Mouse (Mus musculus) lung, postnatal 14 days (tissue): ENCODE results near the gene Stard5.

Experiments used
- DNase-seq: peaks from one replicate; pipeline ENCODE4 v3.0.0; 2021

Stard5 gene

DNA sequence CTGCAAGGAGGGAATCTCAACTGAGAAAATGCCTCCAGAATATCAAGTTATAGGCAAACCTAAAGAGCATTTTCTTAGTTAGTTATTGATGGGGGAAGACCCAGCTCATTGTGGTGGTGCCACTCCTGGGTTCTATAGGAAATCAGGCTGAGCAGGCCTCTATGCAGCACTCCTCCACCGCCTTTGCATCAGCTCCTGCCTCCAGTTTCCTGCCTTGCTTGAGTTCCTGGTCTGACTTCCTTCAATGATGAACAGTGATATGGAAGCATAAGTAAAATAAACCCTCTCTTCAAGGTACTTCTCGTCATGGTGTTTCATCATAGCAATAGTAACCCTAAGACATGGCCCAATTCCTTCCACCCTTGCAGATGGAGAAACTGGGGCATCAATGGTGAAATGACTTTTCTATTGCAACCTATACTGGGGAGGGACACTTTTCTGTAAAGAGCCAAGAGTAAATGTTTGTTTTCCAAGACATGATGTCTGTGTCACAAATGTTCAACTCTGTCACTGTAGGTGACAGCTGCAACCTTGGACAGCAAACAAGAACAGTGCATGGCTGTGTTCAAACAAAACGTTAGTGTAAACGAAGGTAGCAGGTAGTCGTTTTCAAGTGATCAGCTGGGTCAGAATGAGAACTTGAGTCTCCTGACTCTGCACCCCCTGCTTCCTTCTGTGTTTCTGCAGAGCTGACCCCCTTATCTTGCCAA is 36.3 kb downstream of the Stard5 start:
- no peak for DNase-seq

DNA sequence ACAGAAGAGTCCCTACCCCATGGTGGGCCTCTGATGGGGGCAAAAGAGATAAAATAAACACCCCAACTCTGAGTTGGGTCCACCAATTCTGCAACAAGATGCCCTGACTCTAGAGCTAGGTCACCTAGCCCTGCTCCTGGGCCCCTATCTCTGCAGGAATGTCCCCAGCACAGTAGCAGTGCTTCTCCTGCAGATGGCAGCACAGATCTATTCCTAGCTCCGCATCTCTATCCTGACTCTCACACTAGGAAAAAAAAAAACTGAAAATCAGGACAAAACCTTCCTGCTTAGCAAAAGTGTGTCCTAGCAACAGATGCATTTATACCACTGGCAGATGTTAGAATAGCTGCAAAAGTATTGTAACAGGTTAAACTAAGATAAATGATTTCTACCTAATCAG is 37.0 kb downstream of the Stard5 start:
- peak; percentile 69 for DNase-seq

DNA sequence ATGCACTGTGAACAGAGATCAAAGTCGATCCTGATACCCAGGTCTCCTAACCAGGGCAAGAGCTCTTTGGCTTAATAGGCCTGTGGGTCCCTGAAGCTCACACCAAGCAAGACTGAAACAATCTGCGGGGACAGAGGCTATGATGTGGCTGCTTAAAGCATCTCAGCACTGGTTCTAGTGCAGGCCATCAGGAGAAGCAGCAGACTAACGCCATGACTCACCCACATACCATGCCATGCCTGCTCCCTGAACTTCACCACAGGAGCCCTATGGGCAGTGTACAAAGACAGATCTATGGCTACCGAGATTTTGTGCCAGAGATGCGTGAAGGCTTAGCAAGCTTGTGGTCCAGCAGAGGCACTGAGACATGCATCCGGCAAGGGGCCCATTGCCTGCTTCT is 39.8 kb downstream of the Stard5 start:
- DNase-seq, result no peak

DNA sequence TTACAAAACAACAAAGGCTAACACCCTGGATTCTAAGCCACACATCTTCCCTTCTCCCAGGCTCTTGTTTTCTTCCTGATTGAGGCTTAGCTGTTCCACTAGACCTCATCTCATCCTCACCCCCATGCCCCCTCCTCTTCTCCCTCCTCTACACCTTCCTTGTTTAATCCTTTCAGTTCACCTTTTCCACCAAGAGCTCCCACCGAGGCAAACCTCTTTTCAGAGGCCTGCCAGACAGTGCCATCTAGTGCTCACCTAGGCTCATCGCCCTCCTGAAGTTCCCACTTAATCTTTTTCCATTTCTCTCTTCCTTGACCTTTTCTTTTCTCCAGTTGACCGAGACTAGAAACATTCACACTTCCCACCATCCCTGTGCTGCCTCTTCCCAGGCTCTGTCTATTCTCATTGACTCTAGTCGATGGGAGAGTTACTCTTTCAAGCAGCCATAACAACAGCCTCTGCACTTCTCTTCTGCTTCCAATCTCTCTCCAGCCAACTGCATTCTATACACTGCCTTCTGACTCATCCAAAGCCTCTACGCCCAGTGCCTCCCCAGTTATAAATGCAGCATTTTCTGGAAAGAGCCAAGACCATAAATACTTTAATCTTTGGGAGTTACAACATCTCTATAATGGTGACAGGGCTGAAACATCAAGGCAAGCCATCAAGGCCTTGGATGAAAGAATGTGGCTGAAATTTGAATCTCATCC is 43.9 kb downstream of the Stard5 start:
- peak; percentile 49 for DNase-seq

DNA sequence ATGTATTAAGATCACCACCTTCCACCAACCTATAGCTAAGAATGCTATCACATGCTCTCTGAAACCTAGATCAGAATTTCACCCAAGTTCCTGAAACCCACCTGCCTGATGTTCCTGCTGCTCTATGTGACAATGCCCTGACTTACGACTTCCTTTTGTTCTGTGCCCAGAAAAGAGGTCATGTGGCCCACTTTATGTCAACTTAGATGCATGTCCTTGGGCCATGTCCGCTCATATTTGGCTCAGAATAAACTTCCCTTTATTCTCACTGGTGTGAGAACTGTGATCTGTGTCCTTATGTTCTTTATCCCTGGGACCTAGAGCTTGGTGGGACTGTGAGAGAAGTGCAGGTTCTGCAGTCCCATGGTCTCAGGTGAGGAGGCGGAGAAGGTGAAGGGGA is 45.5 kb downstream of the Stard5 start:
- no peak for DNase-seq

DNA sequence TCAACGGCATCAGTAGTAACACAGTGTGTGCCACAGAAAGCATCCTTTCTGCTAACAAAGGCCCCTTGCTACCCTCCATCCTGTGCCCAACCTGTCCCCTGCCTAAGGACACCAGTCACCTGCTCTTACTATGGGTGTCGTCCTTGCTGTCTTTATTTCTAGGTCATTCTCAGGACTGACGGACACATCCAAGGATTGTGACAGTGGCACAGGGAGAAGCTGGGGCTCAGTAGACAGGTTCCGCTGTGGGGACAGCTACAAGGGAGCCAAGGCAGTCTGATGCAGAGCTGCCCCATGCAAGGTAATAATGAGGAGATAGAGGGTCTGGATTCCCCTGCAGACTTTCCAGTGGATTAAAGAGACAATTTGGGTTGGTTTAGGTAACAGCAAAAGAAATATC is 46.7 kb downstream of the Stard5 start:
- no peak for DNase-seq

DNA sequence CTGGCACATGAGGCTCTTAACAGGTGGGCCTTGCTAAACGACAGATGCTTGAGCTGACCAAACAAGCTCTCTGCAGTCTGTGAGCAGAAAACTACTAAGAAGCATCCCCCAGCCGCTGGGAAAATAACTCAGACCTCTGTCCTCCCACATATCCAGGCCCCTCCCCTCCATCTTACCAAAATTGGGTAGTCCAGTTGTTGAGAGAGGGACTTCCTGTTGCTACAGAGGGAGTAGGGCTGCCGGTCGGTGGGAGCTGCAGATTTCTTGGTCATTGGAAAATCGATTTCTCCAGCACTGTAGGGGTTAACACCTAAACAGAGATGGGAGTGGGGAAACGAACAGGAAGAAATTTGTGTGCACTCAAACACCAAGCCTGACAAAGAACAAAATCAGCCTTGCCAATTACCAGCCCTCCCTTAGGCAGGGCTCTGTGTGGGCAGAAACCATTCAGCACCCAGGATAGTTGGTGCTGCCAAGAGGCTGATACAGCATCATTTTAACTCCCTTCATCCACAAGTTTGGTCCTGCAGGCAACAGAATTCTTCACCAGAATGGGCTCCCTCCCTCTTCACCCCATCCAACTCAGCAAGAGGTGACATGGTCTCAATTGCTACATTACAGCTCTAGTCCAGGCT is 51.0 kb downstream of the Stard5 start:
- DNase-seq, result no peak

DNA sequence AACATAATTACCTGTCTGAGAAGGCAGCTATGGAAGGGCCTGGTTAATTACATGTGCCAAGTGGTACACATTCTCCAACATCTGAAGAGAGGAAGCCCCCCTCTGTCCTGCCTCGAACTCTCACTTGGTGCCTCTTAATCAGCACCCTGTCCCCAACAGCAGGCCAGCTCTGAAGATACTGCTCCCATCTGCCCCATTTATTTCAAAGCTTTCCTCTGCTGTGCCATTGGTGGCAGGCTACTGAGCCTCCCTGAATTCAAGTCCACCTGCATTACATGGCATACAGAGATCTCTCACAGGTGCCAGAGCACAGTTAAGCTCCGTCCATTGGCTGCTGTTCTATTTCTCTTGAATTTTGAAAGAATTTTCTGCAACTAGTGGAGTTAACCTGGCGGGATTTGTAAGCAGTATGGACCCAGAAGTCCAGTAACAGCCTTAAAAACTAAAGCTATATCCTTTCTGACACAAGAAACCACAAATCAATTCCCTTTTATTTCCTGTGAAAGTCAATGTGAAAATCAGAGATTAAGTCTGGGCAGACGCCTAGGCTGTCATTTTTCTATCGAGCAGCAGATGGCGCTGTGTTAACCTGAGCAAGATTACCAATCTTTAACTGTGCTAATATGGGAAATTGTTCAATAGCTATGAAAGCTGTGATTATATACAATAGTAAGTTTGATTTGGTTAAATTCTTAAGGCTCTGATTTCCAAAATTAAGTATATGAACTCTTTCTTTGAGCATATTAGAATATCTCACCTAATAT is 63.9 kb downstream of the Stard5 start:
- peak; percentile 44 for DNase-seq

DNA sequence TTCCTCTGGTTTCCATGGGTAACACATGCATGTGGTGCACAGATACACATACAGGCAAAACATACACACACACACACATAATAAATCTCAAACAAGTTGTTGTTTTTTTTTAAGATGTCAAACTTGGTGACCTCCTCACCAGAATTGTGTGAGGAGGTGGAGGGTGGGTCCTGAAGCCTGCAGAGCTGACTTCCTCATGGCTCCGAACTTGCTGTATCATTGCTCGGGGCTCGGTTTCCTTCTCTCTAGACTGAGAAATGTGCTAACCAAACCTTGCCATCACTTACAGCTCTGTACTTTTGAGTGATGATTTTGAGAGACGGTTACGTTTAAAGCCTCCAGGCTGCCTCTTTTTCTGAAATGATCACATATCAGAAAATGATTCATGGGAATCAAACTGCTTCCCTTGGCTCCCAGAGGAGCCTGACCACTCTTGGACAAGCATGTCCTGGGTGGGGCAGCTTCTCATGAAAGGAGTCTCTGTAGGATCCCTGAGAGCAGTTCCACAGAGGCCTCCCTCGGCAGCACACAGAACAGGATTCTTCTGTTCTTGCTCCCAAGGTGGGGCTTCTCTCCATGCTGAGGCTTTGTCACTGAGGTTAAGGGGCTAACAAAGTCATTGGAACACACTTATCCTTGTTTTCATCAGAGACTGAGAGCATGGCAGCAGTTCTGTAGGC is 67.4 kb downstream of the Stard5 start:
- no peak for DNase-seq
